Mouse (Mus musculus): ENCODE measurements around the gene Agr2.

- TF ChIP-seq POLR2A (IDR thresholded peaks at IDR 0.05; ENCODE audit: control insufficient read depth, extremely low read depth, insufficient read depth, low read length, poor library complexity) (no peak), CTCF (IDR thresholded peaks at IDR 0.05; ENCODE audit: borderline replicate concordance, control insufficient read depth, extremely low read depth, insufficient read depth, low read length, poor library complexity) (no peak)
Observed at GRCm38 (mm10) chr12:36032419-36032818, 39.7 kb downstream of the Agr2 start.
